Mouse (Mus musculus) bone marrow macrophage, adult 2 months (primary cell): ENCODE measurements around the gene Dok3.

ENCODE experiments used
- CTCF ChIP-seq: IDR thresholded peaks from 2 replicates; pipeline ENCODE4 v1.5.1; 2012; ENCODE audit warnings: low read depth, mild to moderate bottlenecking, low read length, moderate library complexity
- POLR2A ChIP-seq: IDR thresholded peaks from 2 replicates; pipeline ENCODE4 v1.6.1; 2012; ENCODE audit warnings: mild to moderate bottlenecking, low read depth, low read length, borderline replicate concordance

GRCm38 (mm10) chr13:55535191-55535590 lies 6.1 kb upstream of the Dok3 start:
- TF ChIP-seq CTCF (no peak), POLR2A (no peak)
